Mouse (Mus musculus) hindbrain, embryonic 11.5 days (tissue): Measurements from ENCODE around the gene Sec14l1. TPM values are rescaled to one million over a fixed set of nuclear protein-coding genes. Genes with fewer than 3 reads are reported as not detected.

Source experiments
- ATAC-seq: fragments of 200-750 bp; cut with Nextera tagmentation; 2 replicates; pipeline ENCODE4 v1.8.0; 2017; ENCODE audit warnings: mild to moderate bottlenecking, moderate TSS enrichment, moderate library complexity; ENCODE audit not compliant: low FRiP score
- DNase-seq: peaks from one replicate; pipeline ENCODE4 v3.0.0-alpha.2; 2015; ENCODE audit warnings: low spot score
- H3K27ac ChIP-seq: fragments of 300-500 bp; sonication (generic); 2 replicates; pipeline ENCODE4 v1.5.1; 2014; ENCODE audit warnings: mild to moderate bottlenecking, low read depth, low read length
- H3K27me3 ChIP-seq: fragments of 300-500 bp; sonication (generic); 2 replicates; pipeline ENCODE4 v1.6.1; 2014; ENCODE audit warnings: mild to moderate bottlenecking, low read length, moderate library complexity, mixed read lengths; ENCODE audit not compliant: control insufficient read depth, insufficient read depth
- H3K36me3 ChIP-seq: fragments of 300-500 bp; sonication (generic); 2 replicates; pipeline ENCODE4 v1.6.1; 2014; ENCODE audit warnings: mild to moderate bottlenecking, low read length, moderate library complexity, mixed read lengths; ENCODE audit not compliant: control insufficient read depth, insufficient read depth
- H3K4me1 ChIP-seq: fragments of 300-500 bp; sonication (generic); replicated peaks from 2 replicates; pipeline ENCODE4 v1.6.1; 2014; ENCODE audit warnings: low read length, mixed read lengths; ENCODE audit not compliant: control insufficient read depth, insufficient read depth
- H3K4me2 ChIP-seq: fragments of 300-500 bp; sonication (generic); replicated peaks from 2 replicates; pipeline ENCODE4 v1.6.1; 2014; ENCODE audit warnings: mild to moderate bottlenecking, low read depth, low read length
- H3K4me3 ChIP-seq: fragments of 300-500 bp; sonication (generic); 2 replicates; pipeline ENCODE4 v1.5.1; 2014; ENCODE audit warnings: low read depth, low read length
- H3K9ac ChIP-seq: fragments of 300-500 bp; sonication (generic); 2 replicates; pipeline ENCODE4 v1.6.1; 2014; ENCODE audit warnings: low read depth, low read length
- H3K9me3 ChIP-seq: fragments of 300-500 bp; sonication (generic); 2 replicates; pipeline ENCODE4 v1.6.1; 2016; ENCODE audit warnings: low read length; ENCODE audit not compliant: control insufficient read depth
- WGBS: fragments of 180-500 bp; shearing (Covaris S2); extraction: QIAGEN DNeasy Blood & Tissue Kit; methylation state at CpG from one replicate; pipeline ENCODE4 v1.1.7; 2014; 5-methylcytosine and 5-hydroxymethylcytosine counted together
- polyA plus RNA-seq: library from polyadenylated mRNA; unstranded; fragments of >200 nt; fragmentation: Nextera tagmentation; extraction: Ambion mirVana; gene quantifications from 2 replicates; pipeline ENCODE4 v1.2.1, GENCODE M21; 2014

The Sec14l1 gene
- polyA plus RNA-seq, 1 experiment from 2014 or later: 36.9 TPM

- DNase-seq (no peak), ATAC-seq (no peak)
- H3K4me2 ChIP-seq: no peak overlapping the region
- H3K27me3 ChIP-seq: no peaks in the 10 kb centered on the region
- no peak overlapping the region for H3K9ac ChIP-seq
- no peak overlapping the region for H3K4me3 ChIP-seq
- no peaks in the 10 kb centered on the region for H3K4me1 ChIP-seq
- no peaks in the 10 kb centered on the region for H3K9me3 ChIP-seq
- WGBS: 93% methylated on average over 13 of the region's 13 CpGs
- H3K36me3 ChIP-seq: 0 out of 2 replicates have a peak, but pooled peaks cover 4% of the 10 kb centered on the region
- H3K27ac ChIP-seq: no peak overlapping the region
Measured at GRCm38 (mm10) chr11:117159257-117159945, 44.4 kb downstream of the Sec14l1 start.

DNA sequence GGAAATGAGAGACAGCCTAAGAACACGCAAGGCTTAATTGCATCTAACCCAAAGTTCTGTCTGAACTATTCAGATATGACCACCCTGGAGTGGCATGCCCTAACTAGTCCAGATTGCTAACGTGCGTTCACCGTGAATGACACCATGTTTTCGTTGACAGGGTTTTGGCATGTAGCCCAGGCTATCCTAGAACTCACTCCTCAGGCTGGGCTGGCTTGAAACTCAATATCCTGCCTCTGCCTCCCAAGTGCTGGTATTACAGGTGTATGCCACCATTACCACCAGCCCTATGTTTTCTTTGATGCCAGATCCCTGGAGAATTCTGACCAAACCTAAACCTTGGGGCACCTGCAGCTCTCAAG lies 45.0 kb downstream of the Sec14l1 start:
- ATAC-seq (no peak), DNase-seq (no peak)
- 93% methylated on average over 5 of the region's 5 CpGs for WGBS
- H3K4me2 ChIP-seq: no peak overlapping the region
- no peak overlapping the region for H3K4me3 ChIP-seq
- 0 out of 2 replicates have a peak, but pooled peaks cover 4% of the 10 kb centered on the region for H3K36me3 ChIP-seq
- no peaks in the 10 kb centered on the region for H3K9me3 ChIP-seq
- no peak overlapping the region for H3K27ac ChIP-seq
- H3K4me1 ChIP-seq: no peaks in the 10 kb centered on the region
- H3K27me3 ChIP-seq: no peaks in the 10 kb centered on the region
- H3K9ac ChIP-seq: no peak overlapping the region

DNA sequence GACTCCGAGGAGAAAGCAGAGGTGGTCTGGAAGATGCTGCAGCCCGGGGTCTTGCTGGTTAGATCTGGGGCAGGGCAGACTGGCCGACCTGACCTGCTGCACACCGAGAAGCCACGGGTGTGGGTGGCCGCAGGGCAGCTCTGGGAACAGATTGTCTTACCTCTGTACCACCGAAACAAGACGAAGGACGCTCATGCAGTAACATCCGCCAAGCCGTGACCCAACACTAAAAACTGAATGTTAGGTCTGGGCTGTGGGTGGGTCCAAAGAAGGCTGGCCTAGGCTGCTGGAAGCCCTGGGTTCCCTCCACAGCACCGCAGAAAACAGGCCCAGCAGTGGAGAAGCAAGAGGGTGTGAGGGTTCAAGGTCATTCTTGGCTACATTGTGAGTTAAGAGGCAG lies 45.8 kb downstream of the Sec14l1 start:
- Histone ChIP-seq H3K4me1 (no peaks in the 10 kb centered on the region), H3K27ac (no peak overlapping the region), H3K9me3 (no peaks in the 10 kb centered on the region), H3K27me3 (no peaks in the 10 kb centered on the region), H3K4me3 (no peak overlapping the region), H3K9ac (no peak overlapping the region), H3K36me3 (0 out of 2 replicates have a peak, but pooled peaks cover 4% of the 10 kb centered on the region), H3K4me2 (no peak overlapping the region)
- 90% methylated on average over 12 of the region's 12 CpGs for WGBS
- no peak for ATAC-seq
- DNase-seq: no peak

DNA sequence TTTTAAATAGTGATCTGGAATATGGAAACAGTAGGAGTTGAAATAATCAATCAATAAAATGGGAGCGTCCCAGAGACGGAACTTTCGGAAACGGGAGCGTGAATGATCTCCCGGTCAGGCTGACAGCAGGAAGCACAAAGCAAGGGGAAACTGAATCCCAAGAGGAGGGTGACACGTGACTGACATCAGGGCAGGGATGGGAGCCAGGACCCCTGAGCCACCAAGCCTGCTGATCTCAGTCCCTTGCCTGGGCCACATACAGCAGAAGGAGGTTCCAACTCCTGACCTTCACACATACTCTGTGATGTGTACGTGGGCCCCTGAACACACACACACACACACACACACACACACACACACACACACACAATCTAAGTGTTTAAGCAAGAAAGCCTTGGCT lies 46.6 kb downstream of the Sec14l1 start:
- no peak overlapping the region for H3K4me2 ChIP-seq
- no peak for DNase-seq
- H3K4me1 ChIP-seq: no peaks in the 10 kb centered on the region
- H3K27me3 ChIP-seq: no peaks in the 10 kb centered on the region
- H3K9ac ChIP-seq: no peak overlapping the region
- H3K27ac ChIP-seq: no peak overlapping the region
- H3K9me3 ChIP-seq: no peaks in the 10 kb centered on the region
- H3K4me3 ChIP-seq: no peak overlapping the region
- H3K36me3 ChIP-seq: 0 out of 2 replicates have a peak, but pooled peaks cover 4% of the 10 kb centered on the region
- 77% methylated on average over 8 of the region's 8 CpGs for WGBS
- no peak for ATAC-seq

DNA sequence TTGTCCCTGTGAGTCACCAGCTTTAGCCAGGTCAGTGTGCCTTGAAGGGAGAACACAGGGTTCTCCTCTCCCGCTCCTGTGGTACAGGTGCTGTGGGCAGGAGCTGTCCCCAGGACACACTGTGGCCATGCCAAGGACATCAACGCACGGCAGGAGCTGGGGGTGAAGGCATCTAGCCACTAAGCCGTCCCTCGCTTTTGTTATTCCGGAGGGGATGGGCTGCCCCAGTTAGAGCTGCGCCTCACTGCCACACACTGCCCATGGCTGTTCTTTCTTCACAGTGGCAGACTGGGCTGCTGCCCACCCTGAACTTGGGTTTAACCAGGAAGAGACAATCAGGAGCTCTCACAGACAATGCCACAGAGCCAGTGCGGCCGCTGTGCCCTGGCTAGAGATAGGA lies 48.1 kb downstream of the Sec14l1 start:
- DNase-seq: no peak
- Histone ChIP-seq H3K27ac (no peak overlapping the region), H3K4me3 (no peak overlapping the region), H3K9me3 (no peaks in the 10 kb centered on the region), H3K4me1 (no peaks in the 10 kb centered on the region), H3K36me3 (no peaks in the 10 kb centered on the region), H3K27me3 (no peaks in the 10 kb centered on the region), H3K4me2 (no peak overlapping the region), H3K9ac (no peak overlapping the region)
- WGBS: 69% methylated on average over 9 of the region's 9 CpGs
- no peak for ATAC-seq

DNA sequence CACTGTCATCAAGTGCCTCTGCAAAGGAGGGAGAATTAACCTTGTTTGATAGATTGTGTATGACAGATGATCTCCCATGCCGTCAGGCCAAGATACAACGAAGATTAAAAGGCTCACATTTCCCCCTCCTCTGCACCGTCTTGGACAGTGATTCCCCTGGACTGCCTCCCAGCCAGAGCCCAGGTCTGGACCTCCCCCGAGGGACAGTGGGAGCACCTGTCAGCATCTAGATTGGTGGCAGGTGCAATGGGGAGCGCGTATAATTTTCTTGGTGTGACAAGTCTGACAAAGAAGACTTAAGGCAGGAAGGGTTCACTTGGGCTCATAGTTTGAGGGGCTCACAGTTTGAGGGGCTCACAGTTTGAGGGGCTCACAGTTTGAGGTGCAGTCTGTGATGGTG lies 48.8 kb downstream of the Sec14l1 start:
- Histone ChIP-seq H3K36me3 (no peaks in the 10 kb centered on the region), H3K9ac (no peak overlapping the region), H3K4me1 (no peaks in the 10 kb centered on the region), H3K27me3 (no peaks in the 10 kb centered on the region), H3K9me3 (no peaks in the 10 kb centered on the region), H3K27ac (no peak overlapping the region), H3K4me3 (no peak overlapping the region), H3K4me2 (no peak overlapping the region)
- no peak for ATAC-seq
- no peak for DNase-seq
- WGBS: 89% methylated on average over 6 of the region's 6 CpGs

DNA sequence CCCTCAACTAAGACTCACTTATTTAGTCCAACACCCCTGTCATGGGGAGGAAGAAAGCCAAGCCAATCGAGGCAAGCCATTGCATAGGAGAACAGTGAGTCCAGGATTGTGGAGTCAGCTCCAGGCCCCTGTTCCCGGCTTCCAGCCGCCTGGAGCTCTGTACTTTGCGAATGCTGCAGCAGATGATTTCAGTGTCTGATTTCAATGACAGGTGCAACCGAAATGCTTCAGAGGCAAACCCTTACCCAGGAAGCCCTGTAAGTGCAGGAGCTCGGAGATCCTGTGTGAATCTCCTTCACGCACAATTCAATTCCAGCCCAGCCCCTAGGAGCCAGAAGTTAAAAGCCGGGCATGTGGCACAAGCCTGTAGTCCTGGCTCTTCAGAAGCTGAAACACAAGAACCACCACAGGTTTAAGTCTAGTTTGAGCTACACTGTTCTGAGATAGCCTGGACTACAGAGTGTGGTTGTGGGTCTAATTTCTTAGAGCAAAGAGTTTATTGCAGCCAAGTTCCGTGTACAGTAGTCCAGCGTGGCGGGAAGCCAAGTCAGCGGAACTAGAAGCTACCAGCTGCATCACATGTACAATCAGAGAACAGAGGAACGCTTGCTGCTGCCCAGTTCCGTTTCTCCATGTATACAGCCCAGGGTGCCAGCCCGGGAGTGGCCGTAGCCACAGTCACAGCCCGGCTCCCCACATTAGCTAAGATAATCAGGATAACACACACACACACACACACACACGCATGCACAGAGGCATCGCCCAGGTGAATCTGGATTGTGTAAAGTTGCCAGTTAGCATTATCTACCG lies 53.5 kb downstream of the Sec14l1 start:
- WGBS: 89% methylated on average over 20 of the region's 20 CpGs
- no peaks in the 10 kb centered on the region for H3K4me1 ChIP-seq
- no peak overlapping the region for H3K27ac ChIP-seq
- no peak overlapping the region for H3K9ac ChIP-seq
- no peak overlapping the region for H3K4me3 ChIP-seq
- no peak overlapping the region for H3K4me2 ChIP-seq
- no peak for ATAC-seq
- H3K36me3 ChIP-seq: no peaks in the 10 kb centered on the region
- no peak for DNase-seq
- no peaks in the 10 kb centered on the region for H3K9me3 ChIP-seq
- H3K27me3 ChIP-seq: no peaks in the 10 kb centered on the region

DNA sequence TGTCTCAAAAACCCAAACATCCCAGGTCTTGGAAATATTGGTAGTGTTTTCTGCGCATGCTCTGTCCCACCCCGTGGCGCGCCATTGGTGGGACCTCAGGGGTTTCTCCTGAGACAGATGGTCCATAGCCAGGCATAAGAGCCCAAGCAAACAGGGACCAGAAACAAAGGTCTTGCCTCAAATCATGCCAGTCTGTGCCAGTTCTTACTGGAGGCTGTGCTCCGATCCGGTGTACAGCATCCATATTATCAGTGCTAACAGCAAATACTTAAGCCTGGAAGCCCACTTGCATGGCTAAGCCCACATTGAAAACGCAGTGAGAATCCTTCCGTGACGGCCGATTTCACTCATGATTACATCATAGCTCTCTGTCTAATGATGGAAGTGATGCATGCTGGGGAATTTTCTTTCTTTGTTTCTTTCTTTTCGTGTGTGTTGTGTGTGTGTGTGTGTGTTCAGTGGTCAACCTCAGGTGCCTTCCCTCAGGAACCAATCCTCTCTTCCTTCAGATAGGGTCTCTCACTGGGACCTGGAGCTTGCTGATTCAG lies 54.2 kb downstream of the Sec14l1 start:
- no peaks in the 10 kb centered on the region for H3K4me1 ChIP-seq
- H3K9ac ChIP-seq: no peak overlapping the region
- H3K4me2 ChIP-seq: no peak overlapping the region
- H3K4me3 ChIP-seq: no peak overlapping the region
- WGBS: 96% methylated on average over 11 of the region's 11 CpGs
- H3K27me3 ChIP-seq: no peaks in the 10 kb centered on the region
- ATAC-seq (no peak), DNase-seq (no peak)
- H3K27ac ChIP-seq: no peak overlapping the region
- no peaks in the 10 kb centered on the region for H3K9me3 ChIP-seq
- no peaks in the 10 kb centered on the region for H3K36me3 ChIP-seq
